Comparison of ENCODE assay signal across 7 mouse cellular contexts in genomic region chr11:59809670-59810474, GRCm38 (mm10). TPM values are rescaled to one million over a fixed set of nuclear protein-coding genes. Genes with fewer than 3 reads are reported as not detected.
A peak's percentile ranks its signal among the peaks of the same experiment; 100 is the strongest.
DNase-seq lines count a peak whose midpoint lies in the region; ATAC-seq and TF ChIP-seq lines count a peak whose summit lies in the region.

Gene Flcn (minus strand): TSS chr11:59810016.

- H3K27me3 ChIP-seq in intestine, postnatal 0 days (replicated peaks; ENCODE audit: control insufficient read depth, insufficient read depth, low read length) = no peaks in the 10 kb centered on the region
- no peaks in the 10 kb centered on the region for H3K27me3 ChIP-seq in midbrain, embryonic 12.5 days
- no peaks in the 10 kb centered on the region for H3K27me3 ChIP-seq in small intestine, adult 2 months (ENCODE audit: control insufficient read depth, insufficient read depth, low read length)

- WGBS in intestine, postnatal 0 days = under 1% methylated on average over 52 of the region's 52 CpGs
- WGBS in midbrain, embryonic 12.5 days = under 1% methylated on average over 52 of the region's 52 CpGs
- WGBS in small intestine, adult 2 months = under 1% methylated on average over 52 of the region's 52 CpGs

- H3K4me3 ChIP-seq in intestine, postnatal 0 days (ENCODE audit: low read depth, low read length) = peak within 1 kb of the TSS; percentile 76
- H3K4me3 ChIP-seq in midbrain, embryonic 12.5 days = peak within 1 kb of the TSS; percentile 82
- peak within 1 kb of the TSS; percentile 75 for H3K4me3 ChIP-seq in small intestine, adult 2 months (ENCODE audit: low read depth, low read length)

- no peaks in the 10 kb centered on the region for H3K9me3 ChIP-seq in intestine, postnatal 0 days (ENCODE audit: control insufficient read depth)
- no peaks in the 10 kb centered on the region for H3K9me3 ChIP-seq in midbrain, embryonic 12.5 days

- intact Hi-C loops in left cerebral cortex, postnatal 4 days (cut with DNase I) = no loop called here

- ATAC-seq in intestine, postnatal 0 days = peak; percentile 89
- ATAC-seq in midbrain, embryonic 12.5 days (ENCODE audit: low FRiP score, low read depth) = peak; percentile 96

- 0 out of 2 replicates have a peak, but pooled peaks cover 6% of the 10 kb centered on the region for H3K4me1 ChIP-seq in intestine, postnatal 0 days (replicated peaks; ENCODE audit: control insufficient read depth, insufficient read depth, low read length)
- peaks cover 14% of the 10 kb centered on the region for H3K4me1 ChIP-seq in midbrain, embryonic 12.5 days
- H3K4me1 ChIP-seq in small intestine, adult 2 months (ENCODE audit: control insufficient read depth, insufficient read depth, insufficient read length, low read length) = peaks cover 7% of the 10 kb centered on the region

- peaks cover 30% of the 10 kb centered on the region for H3K36me3 ChIP-seq in intestine, postnatal 0 days (ENCODE audit: control insufficient read depth, insufficient read depth)
- peaks cover 28% of the 10 kb centered on the region for H3K36me3 ChIP-seq in midbrain, embryonic 12.5 days
- peaks cover 22% of the 10 kb centered on the region for H3K36me3 ChIP-seq in small intestine, adult 2 months (ENCODE audit: control insufficient read depth, insufficient read depth, low read length)

- peak within 1 kb of the TSS; percentile 94 for H3K9ac ChIP-seq in intestine, postnatal 0 days (ENCODE audit: low read depth, low read length)
- peak within 1 kb of the TSS; percentile 81 for H3K9ac ChIP-seq in midbrain, embryonic 12.5 days (replicated peaks)

- H3K27ac ChIP-seq in intestine, postnatal 0 days (ENCODE audit: low read depth, low read length) = peak within 1 kb of the TSS; percentile 93
- H3K27ac ChIP-seq in midbrain, embryonic 12.5 days (replicated peaks) = peak within 1 kb of the TSS; percentile 98
- H3K27ac ChIP-seq in small intestine, adult 2 months (ENCODE audit: insufficient read depth, low read depth, low read length) = peak within 1 kb of the TSS; percentile 93

- peak within 1 kb of the TSS; percentile 80 for H3K4me2 ChIP-seq in intestine, postnatal 0 days (replicated peaks; ENCODE audit: low read depth)
- H3K4me2 ChIP-seq in midbrain, embryonic 12.5 days (replicated peaks) = peak within 1 kb of the TSS; percentile 73

- DNase-seq in adrenal gland, adult 8-10 months = peak; percentile 78
- DNase-seq in embryo, embryonic 9.5 days (ENCODE audit: extremely low spot score) = peak; percentile 92
- DNase-seq in gonadal fat pad, adult 2 months (ENCODE audit: low read depth) = no peak
- DNase-seq in left cerebral cortex, postnatal 4 days = peak; percentile 88

- peak; percentile 67 for TF ChIP-seq CTCF in intestine, postnatal 0 days (IDR thresholded peaks at IDR 0.05; ENCODE audit: low read depth)
- TF ChIP-seq CTCF in small intestine, adult 2 months (IDR thresholded peaks at IDR 0.05; ENCODE audit: extremely low read depth, insufficient read length, insufficient replicate concordance, low read depth, low read length) = no peak

- TF ChIP-seq POLR2A in small intestine, adult 2 months (IDR thresholded peaks at IDR 0.05; ENCODE audit: low read depth, low read length) = peak; percentile 93

RNA-seq across cellular contexts. Expression of gene Flcn, which starts in this region (rescaled TPM):
- 10 to 100 TPM; 49.9 to 61.3 (median 57.3) TPM for total RNA-seq in adrenal gland, adult 8-10 months (2022)
- polyA plus RNA-seq in gonadal fat pad, adult 2 months (2012; rRNA removed) = 38.4 and 43.6 TPM in 2 replicates
- polyA plus RNA-seq in intestine, postnatal 0 days (2015; fragmentation: Nextera tagmentation; extraction: Ambion mirVana) = 36.8 and 38.1 TPM in 2 replicates
- total RNA-seq in left cerebral cortex, postnatal 4 days (2021) = 10 to 100 TPM; 33.3 to 36.1 TPM
- 35.7 and 37.4 TPM in 2 replicates for polyA plus RNA-seq in midbrain, embryonic 12.5 days (2016; fragmentation: Nextera tagmentation; extraction: Ambion mirVana)
- polyA plus RNA-seq in small intestine, adult 2 months (2012; rRNA removed) = 9.9 and 23.8 TPM in 2 replicates
